Mouse (Mus musculus): ENCODE results near the gene Jhy. TPM values are rescaled to one million over a fixed set of nuclear protein-coding genes. Genes with fewer than 3 reads are reported as not detected.

Gene Jhy
- polyA plus RNA-seq (2016; fragmentation: Nextera tagmentation; extraction: Ambion mirVana): 1.5 and 2.1 TPM in 2 replicates

- peaks cover 27% of the 10 kb centered on the region for H3K4me1 ChIP-seq
- peaks cover 70% of the 10 kb centered on the region for H3K27me3 ChIP-seq (ENCODE audit: low read depth, poor library complexity, severe bottlenecking)
- H3K27ac ChIP-seq (replicated peaks): peak within 1 kb of the TSS; percentile 84
- DNase-seq (ENCODE audit: low spot score): peak; percentile 53
- no peaks in the 10 kb centered on the region for H3K9me3 ChIP-seq (replicated peaks)
- WGBS: under 1% methylated on average over 48 of the region's 51 CpGs
- peak within 1 kb of the TSS; percentile 70 for H3K4me3 ChIP-seq
- no peaks in the 10 kb centered on the region for H3K36me3 ChIP-seq
These were observed at the start of gene Jhy for GRCm38 (mm10) chr9:40963586-40964417. Gene Jhy, minus strand, starts transcription at chr9:40964118.

- 79% methylated on average over 5 of the region's 5 CpGs for WGBS
These were observed 48.5 kb upstream of the Jhy start for GRCm38 (mm10) chr9:41012456-41012855.

GRCm38 (mm10) chr9:41011512-41012436, 47.9 kb upstream of the Jhy start:
- H3K4me3 ChIP-seq: 0 out of 2 replicates have a peak overlapping the region, but pooled peaks have one; percentile 9
- DNase-seq (ENCODE audit: low spot score): peak; percentile 44
- no peaks in the 10 kb centered on the region for H3K9me3 ChIP-seq (replicated peaks)
- H3K4me1 ChIP-seq: peaks cover 57% of the 10 kb centered on the region
- H3K36me3 ChIP-seq: no peaks in the 10 kb centered on the region
- H3K27ac ChIP-seq (replicated peaks): peak overlapping the region; percentile 84
- peaks cover 15% of the 10 kb centered on the region; the same call in 1 of the 2 replicates for H3K27me3 ChIP-seq (ENCODE audit: low read depth, poor library complexity, severe bottlenecking)
- WGBS: 46% methylated on average over 13 of the region's 13 CpGs

More at GRCm38 (mm10) chr9:41012456-41012855, 48.5 kb upstream of the Jhy start:
- Histone ChIP-seq H3K4me1 (peaks cover 53% of the 10 kb centered on the region), H3K27ac (replicated peaks) (peak overlapping the region; percentile 84), H3K36me3 (no peaks in the 10 kb centered on the region), H3K4me3 (no peak overlapping the region), H3K27me3 (ENCODE audit: low read depth, poor library complexity, severe bottlenecking) (peaks cover 15% of the 10 kb centered on the region; the same call in 1 of the 2 replicates), H3K9me3 (replicated peaks) (no peaks in the 10 kb centered on the region)
- no peak for DNase-seq (ENCODE audit: low spot score)

GRCm38 (mm10) chr9:41007785-41008184, 43.9 kb upstream of the Jhy start:
- Histone ChIP-seq H3K4me1 (peaks cover 35% of the 10 kb centered on the region), H3K27ac (replicated peaks) (0 out of 2 replicates have a peak overlapping the region, but pooled peaks have one; percentile 38), H3K36me3 (no peaks in the 10 kb centered on the region), H3K9me3 (replicated peaks) (no peaks in the 10 kb centered on the region), H3K4me3 (no peak overlapping the region), H3K27me3 (ENCODE audit: low read depth, poor library complexity, severe bottlenecking) (peaks cover 37% of the 10 kb centered on the region)
- DNase-seq (ENCODE audit: low spot score): no peak
- WGBS: 2% methylated on average over 1 of the region's 1 CpGs

- no peak within 1 kb of the TSS for H3K4me3 ChIP-seq
- no peak for DNase-seq (ENCODE audit: low spot score)
- WGBS: 69% methylated on average over 4 of the region's 4 CpGs
These were observed 40.5 kb upstream of the Jhy start, which contains the start of gene Crtam for GRCm38 (mm10) chr9:41004415-41004814. Gene Crtam, minus strand, starts transcription at chr9:41004628.

GRCm38 (mm10) chr9:40997116-40997779, 33.3 kb upstream of the Jhy start:
- WGBS: 87% methylated on average over 7 of the region's 7 CpGs

More at GRCm38 (mm10) chr9:41004415-41004814, 40.5 kb upstream of the Jhy start, which contains the start of gene Crtam:
- peaks cover 12% of the 10 kb centered on the region for H3K4me1 ChIP-seq
- no peak within 1 kb of the TSS for H3K27ac ChIP-seq (replicated peaks)
- peaks cover 21% of the 10 kb centered on the region for H3K27me3 ChIP-seq (ENCODE audit: low read depth, poor library complexity, severe bottlenecking)
- H3K9me3 ChIP-seq (replicated peaks): no peaks in the 10 kb centered on the region
- H3K36me3 ChIP-seq: no peaks in the 10 kb centered on the region

GRCm38 (mm10) chr9:40994075-40994474, 30.2 kb upstream of the Jhy start:
- H3K27ac ChIP-seq (replicated peaks): peak overlapping the region; percentile 55; the same call in 1 of the 2 replicates
- H3K4me3 ChIP-seq: no peak overlapping the region
- H3K9me3 ChIP-seq (replicated peaks): no peaks in the 10 kb centered on the region
- no peaks in the 10 kb centered on the region for H3K27me3 ChIP-seq (ENCODE audit: low read depth, poor library complexity, severe bottlenecking)
- H3K36me3 ChIP-seq: no peaks in the 10 kb centered on the region
- peaks cover 11% of the 10 kb centered on the region; the same call in 1 of the 2 replicates for H3K4me1 ChIP-seq
- WGBS: 86% methylated on average over 5 of the region's 5 CpGs
- DNase-seq (ENCODE audit: low spot score): no peak

More at GRCm38 (mm10) chr9:40997116-40997779, 33.3 kb upstream of the Jhy start:
- no peak overlapping the region for H3K4me3 ChIP-seq
- H3K9me3 ChIP-seq (replicated peaks): no peaks in the 10 kb centered on the region
- no peaks in the 10 kb centered on the region for H3K4me1 ChIP-seq
- no peak for DNase-seq (ENCODE audit: low spot score)
- H3K27ac ChIP-seq (replicated peaks): no peak overlapping the region
- H3K27me3 ChIP-seq (ENCODE audit: low read depth, poor library complexity, severe bottlenecking): no peaks in the 10 kb centered on the region
- H3K36me3 ChIP-seq: no peaks in the 10 kb centered on the region

- H3K4me3 ChIP-seq: no peak overlapping the region
- no peaks in the 10 kb centered on the region for H3K9me3 ChIP-seq (replicated peaks)
- H3K27ac ChIP-seq (replicated peaks): peak overlapping the region; percentile 74; the same call in 1 of the 2 replicates
- WGBS: 93% methylated on average over 6 of the region's 6 CpGs
- peaks cover 11% of the 10 kb centered on the region; the same call in 1 of the 2 replicates for H3K4me1 ChIP-seq
- no peaks in the 10 kb centered on the region for H3K36me3 ChIP-seq
- DNase-seq (ENCODE audit: low spot score): no peak
- no peaks in the 10 kb centered on the region for H3K27me3 ChIP-seq (ENCODE audit: low read depth, poor library complexity, severe bottlenecking)
These were observed 27.6 kb upstream of the Jhy start for GRCm38 (mm10) chr9:40991511-40991910.

GRCm38 (mm10) chr9:40989940-40990588, 26.1 kb upstream of the Jhy start:
- Histone ChIP-seq H3K4me3 (no peak overlapping the region), H3K27ac (replicated peaks) (peak overlapping the region; percentile 74), H3K9me3 (replicated peaks) (no peaks in the 10 kb centered on the region), H3K27me3 (ENCODE audit: low read depth, poor library complexity, severe bottlenecking) (no peaks in the 10 kb centered on the region), H3K36me3 (no peaks in the 10 kb centered on the region), H3K4me1 (peaks cover 11% of the 10 kb centered on the region; the same call in 1 of the 2 replicates)
- 53% methylated on average over 4 of the region's 4 CpGs for WGBS
- peak; percentile 31 for DNase-seq (ENCODE audit: low spot score)

- H3K4me1 ChIP-seq: no peaks in the 10 kb centered on the region
- no peaks in the 10 kb centered on the region for H3K27me3 ChIP-seq (ENCODE audit: low read depth, poor library complexity, severe bottlenecking)
- no peaks in the 10 kb centered on the region for H3K9me3 ChIP-seq (replicated peaks)
- WGBS: 78% methylated on average over 3 of the region's 3 CpGs
- H3K4me3 ChIP-seq: no peak overlapping the region
- H3K36me3 ChIP-seq: no peaks in the 10 kb centered on the region
- H3K27ac ChIP-seq (replicated peaks): no peak overlapping the region
- no peak for DNase-seq (ENCODE audit: low spot score)
These were observed 20.4 kb upstream of the Jhy start for GRCm38 (mm10) chr9:40984313-40984712.

- WGBS: 89% methylated on average over 3 of the region's 3 CpGs
- no peaks in the 10 kb centered on the region for H3K4me1 ChIP-seq
These were observed 19.8 kb upstream of the Jhy start for GRCm38 (mm10) chr9:40983758-40984157.

More at GRCm38 (mm10) chr9:40983758-40984157, 19.8 kb upstream of the Jhy start:
- Histone ChIP-seq H3K36me3 (no peaks in the 10 kb centered on the region), H3K27me3 (ENCODE audit: low read depth, poor library complexity, severe bottlenecking) (no peaks in the 10 kb centered on the region), H3K27ac (replicated peaks) (no peak overlapping the region), H3K4me3 (no peak overlapping the region), H3K9me3 (replicated peaks) (no peaks in the 10 kb centered on the region)
- no peak for DNase-seq (ENCODE audit: low spot score)
